Mouse (Mus musculus) spleen, adult 2 months (tissue): ENCODE data around the gene Lca5l. TPM values are rescaled to one million over a fixed set of nuclear protein-coding genes. Genes with fewer than 3 reads are reported as not detected.

Experiments
- DNase-seq, 2 experiments: peaks; one replicate each; pipeline versions ENCODE4 v3.0.0 to v3.0.0-alpha.2; 2012 to 2021; ENCODE audit warnings: low spot score in 2 of 2, low read depth in 1 of 2
- H3K27ac ChIP-seq: fragments of 200-500 bp; 2 replicates; pipeline ENCODE4 v1.5.1; 2012; ENCODE audit warnings: low read length, inconsistent platforms; ENCODE audit not compliant: insufficient read depth
- H3K27me3 ChIP-seq: fragments of 200-500 bp; 2 replicates; pipeline ENCODE4 v1.6.1; 2012; ENCODE audit warnings: mild to moderate bottlenecking, moderate library complexity, low read length, inconsistent platforms; ENCODE audit not compliant: control insufficient read depth, insufficient read depth
- H3K36me3 ChIP-seq: fragments of 200-500 bp; 2 replicates; pipeline ENCODE4 v1.6.1; 2012; ENCODE audit warnings: mild to moderate bottlenecking, low read length, inconsistent platforms; ENCODE audit not compliant: control insufficient read depth, insufficient read depth
- H3K4me1 ChIP-seq: fragments of 200-500 bp; 2 replicates; pipeline ENCODE4 v1.6.1; 2011; ENCODE audit warnings: inconsistent platforms; ENCODE audit not compliant: control insufficient read depth, insufficient read depth, insufficient read length
- H3K4me3 ChIP-seq: fragments of 200-500 bp; 2 replicates; pipeline ENCODE4 v1.5.1; 2011; ENCODE audit warnings: mild to moderate bottlenecking, inconsistent platforms; ENCODE audit not compliant: insufficient read depth, insufficient read length; ENCODE audit errors: extremely low read depth
- CTCF ChIP-seq: fragments of 200-500 bp; IDR thresholded peaks from 2 replicates; pipeline ENCODE4 v1.5.1; 2011; ENCODE audit warnings: mild to moderate bottlenecking, inconsistent platforms; ENCODE audit not compliant: insufficient read depth, insufficient read length, insufficient replicate concordance; ENCODE audit errors: extremely low read depth
- POLR2A ChIP-seq: fragments of 200-500 bp; IDR thresholded peaks from 2 replicates; pipeline ENCODE4 v1.6.1; 2011; ENCODE audit warnings: low read depth, low read length, inconsistent platforms
- WGBS: fragments of 180-500 bp; shearing (Covaris S2); methylation state at CpG from one replicate; pipeline ENCODE4 v1.1.7; 2018; 5-methylcytosine and 5-hydroxymethylcytosine counted together
- polyA plus RNA-seq: library from polyadenylated mRNA; depleted of rRNA; stranded (reverse); fragments of >200 nt; gene quantifications from 2 replicates; pipeline ENCODE4 v1.2.3, GENCODE M21; 2012

Gene Lca5l
- polyA plus RNA-seq, 1 experiment = 0.09 TPM

DNA sequence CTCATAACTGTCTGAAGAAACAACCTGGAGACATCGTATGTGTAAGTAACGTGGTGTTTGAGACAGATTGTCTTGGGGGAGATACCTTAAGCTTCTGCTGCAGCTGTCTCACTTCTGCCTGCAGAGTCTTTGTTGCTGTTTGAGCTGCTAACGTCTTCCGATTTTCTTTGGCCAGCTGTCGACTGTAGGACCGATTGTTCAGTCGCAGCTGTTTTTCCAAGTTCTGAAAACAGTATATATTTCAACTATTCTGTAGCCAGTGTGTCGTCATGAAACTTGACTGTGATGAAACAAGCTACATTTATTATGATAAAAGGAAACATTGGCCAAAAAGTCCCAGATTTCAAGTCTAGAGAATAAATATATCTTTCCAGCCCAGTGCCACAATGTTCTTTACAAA is 18.4 kb downstream of the Lca5l start:
- no peak for DNase-seq
- Histone ChIP-seq H3K4me1 (no peaks in the 10 kb centered on the region), H3K4me3 (no peak overlapping the region), H3K27ac (no peak overlapping the region), H3K27me3 (no peaks in the 10 kb centered on the region), H3K36me3 (no peaks in the 10 kb centered on the region)
- 87% methylated on average over 8 of the region's 8 CpGs for WGBS
- TF ChIP-seq CTCF = no peak
- TF ChIP-seq POLR2A = no peak

DNA sequence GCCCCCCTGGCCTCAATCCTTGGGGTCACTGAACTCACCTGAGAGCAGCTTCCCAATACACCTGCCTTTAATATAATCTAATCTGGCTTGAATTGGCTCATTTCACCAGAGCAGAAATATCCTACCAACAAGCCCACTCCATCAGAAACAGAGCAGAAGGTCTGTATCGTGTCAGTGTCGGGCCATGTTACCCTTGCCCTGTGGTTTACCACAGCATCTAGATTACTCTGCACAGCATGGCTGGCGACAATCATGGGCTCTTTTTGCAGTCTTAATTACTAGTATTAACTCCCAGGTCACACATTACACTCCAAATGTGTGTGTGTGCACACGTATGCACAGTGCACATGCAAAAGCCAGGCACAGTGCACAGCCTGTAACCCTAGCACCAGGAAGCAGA is 23.2 kb downstream of the Lca5l start:
- Histone ChIP-seq H3K4me1 (no peaks in the 10 kb centered on the region), H3K27me3 (no peaks in the 10 kb centered on the region), H3K27ac (no peak overlapping the region), H3K36me3 (no peaks in the 10 kb centered on the region), H3K4me3 (no peak overlapping the region)
- 53% methylated on average over 4 of the region's 4 CpGs for WGBS
- DNase-seq = no peak
- no peak for TF ChIP-seq CTCF

DNA sequence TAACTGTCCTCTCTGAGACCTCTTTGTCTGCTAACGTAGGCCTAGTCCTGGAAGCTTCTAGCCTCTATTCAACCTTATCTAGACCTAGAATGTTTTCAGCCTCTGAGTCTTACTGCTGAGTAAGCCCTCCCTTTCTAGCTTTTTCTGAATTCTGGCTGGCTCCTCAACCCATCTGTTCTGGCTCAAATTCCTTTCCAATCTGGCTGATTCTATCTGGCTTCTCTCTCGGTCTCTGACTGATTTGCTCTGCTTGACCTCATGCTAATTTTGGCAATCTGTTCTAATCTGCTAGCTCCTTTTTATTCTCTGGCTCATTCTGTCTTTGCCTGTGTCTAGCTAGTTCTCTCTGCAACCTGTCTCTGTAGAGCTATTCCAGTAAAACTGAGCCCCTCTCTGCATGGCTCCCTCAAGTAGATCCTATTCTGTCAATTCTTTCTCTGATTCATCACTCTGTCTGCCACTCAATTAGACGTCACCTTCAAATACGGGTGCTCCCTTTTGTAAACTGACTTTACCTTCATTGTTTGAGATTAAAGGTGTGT is 26.3 kb downstream of the Lca5l start:
- DNase-seq = no peak
- Histone ChIP-seq H3K4me3 (no peak overlapping the region), H3K27me3 (no peaks in the 10 kb centered on the region), H3K27ac (no peak overlapping the region), H3K4me1 (no peaks in the 10 kb centered on the region), H3K36me3 (no peaks in the 10 kb centered on the region)
- no peak for TF ChIP-seq CTCF
- TF ChIP-seq POLR2A = no peak
- 89% methylated on average over 4 of the region's 4 CpGs for WGBS

DNA sequence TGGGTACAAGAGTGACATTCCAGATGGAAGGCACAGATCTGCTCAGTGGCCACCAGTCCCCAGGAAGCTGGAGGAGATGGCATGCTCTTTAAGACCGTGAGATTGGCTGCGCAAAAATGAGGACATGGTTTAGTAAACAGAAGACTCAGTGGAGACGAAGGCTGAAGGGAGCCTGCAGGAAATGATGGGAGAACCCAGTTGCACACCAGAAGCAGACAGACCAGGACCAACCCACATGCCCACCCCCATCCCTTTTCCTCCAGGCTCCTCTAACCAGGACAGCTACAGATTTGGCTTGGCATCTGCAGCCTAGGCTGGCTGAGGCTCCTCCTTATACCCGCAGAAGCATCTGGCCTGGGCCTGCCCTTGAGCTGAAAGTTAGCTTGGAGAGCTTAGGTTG is 30.7 kb downstream of the Lca5l start:
- Histone ChIP-seq H3K27me3 (peaks cover 6% of the 10 kb centered on the region), H3K4me3 (no peak overlapping the region)
- WGBS = 93% methylated on average over 4 of the region's 4 CpGs

DNA sequence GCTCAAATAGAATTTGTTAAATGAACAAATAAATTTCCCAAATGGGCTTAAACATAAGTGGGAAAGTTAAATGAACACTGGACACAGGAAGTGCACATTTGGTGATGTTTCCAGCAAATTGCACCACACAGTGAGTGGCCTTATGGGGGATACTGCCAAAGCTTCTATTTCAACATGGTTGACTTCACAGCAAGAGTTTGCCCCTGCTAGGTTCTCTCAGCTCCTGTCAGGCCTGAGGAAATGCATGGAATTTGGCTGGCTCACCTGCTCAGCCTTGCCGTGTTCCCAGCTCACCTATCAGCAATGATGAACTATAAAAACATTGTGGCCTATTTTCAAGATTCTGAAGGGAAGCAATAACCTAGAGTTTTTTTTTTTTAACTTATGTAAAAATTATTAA is 31.1 kb downstream of the Lca5l start:
- TF ChIP-seq POLR2A (no peak), CTCF (no peak)
- Histone ChIP-seq H3K36me3 (no peaks in the 10 kb centered on the region), H3K27me3 (peaks cover 6% of the 10 kb centered on the region), H3K4me1 (peaks cover 5% of the 10 kb centered on the region; the same call in 1 of the 2 replicates), H3K27ac (no peak overlapping the region), H3K4me3 (no peak overlapping the region)
- no peak for DNase-seq
- WGBS = 91% methylated on average over 1 of the region's 1 CpGs

More for the DNA sequence above, 30.7 kb downstream of the Lca5l start:
- Histone ChIP-seq H3K27ac (no peak overlapping the region), H3K4me1 (peaks cover 5% of the 10 kb centered on the region; the same call in 1 of the 2 replicates), H3K36me3 (no peaks in the 10 kb centered on the region)
- no peak for TF ChIP-seq POLR2A
- no peak for TF ChIP-seq CTCF
- DNase-seq = no peak

DNA sequence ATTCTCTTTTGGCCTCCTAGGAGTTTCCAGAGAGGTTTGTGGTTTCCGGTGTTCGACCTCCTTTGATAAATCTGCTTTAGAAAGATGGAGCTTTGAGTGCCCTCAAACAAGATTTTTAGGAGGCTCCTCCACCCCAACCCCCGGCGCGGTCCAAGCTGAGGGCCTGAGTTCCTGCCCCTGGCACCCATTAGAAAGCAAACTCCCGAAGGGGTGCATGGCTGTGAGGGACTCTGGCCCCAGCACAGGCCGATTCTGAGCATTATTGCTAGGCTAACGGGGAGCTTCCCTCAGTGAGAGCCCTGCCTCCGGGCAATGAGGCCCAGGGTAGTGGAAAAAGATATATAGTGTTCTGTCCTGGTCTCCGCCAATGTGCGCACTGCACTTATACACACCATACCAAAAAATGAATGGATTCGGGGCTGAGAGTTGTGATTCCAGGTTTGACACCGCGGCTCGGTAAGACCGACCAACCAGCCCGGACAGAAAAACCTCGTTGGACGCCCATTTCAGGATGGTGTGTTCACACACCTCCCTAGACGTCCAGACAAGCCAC is 32.2 kb downstream of the Lca5l start:
- Histone ChIP-seq H3K4me3 (peak overlapping the region; percentile 57; the same call in 1 of the 2 replicates), H3K27me3 (peaks cover 6% of the 10 kb centered on the region), H3K4me1 (peaks cover 5% of the 10 kb centered on the region; the same call in 1 of the 2 replicates), H3K27ac (no peak overlapping the region), H3K36me3 (no peaks in the 10 kb centered on the region)
- no peak for DNase-seq
- WGBS = 74% methylated on average over 20 of the region's 20 CpGs
- TF ChIP-seq POLR2A = no peak
- no peak for TF ChIP-seq CTCF

DNA sequence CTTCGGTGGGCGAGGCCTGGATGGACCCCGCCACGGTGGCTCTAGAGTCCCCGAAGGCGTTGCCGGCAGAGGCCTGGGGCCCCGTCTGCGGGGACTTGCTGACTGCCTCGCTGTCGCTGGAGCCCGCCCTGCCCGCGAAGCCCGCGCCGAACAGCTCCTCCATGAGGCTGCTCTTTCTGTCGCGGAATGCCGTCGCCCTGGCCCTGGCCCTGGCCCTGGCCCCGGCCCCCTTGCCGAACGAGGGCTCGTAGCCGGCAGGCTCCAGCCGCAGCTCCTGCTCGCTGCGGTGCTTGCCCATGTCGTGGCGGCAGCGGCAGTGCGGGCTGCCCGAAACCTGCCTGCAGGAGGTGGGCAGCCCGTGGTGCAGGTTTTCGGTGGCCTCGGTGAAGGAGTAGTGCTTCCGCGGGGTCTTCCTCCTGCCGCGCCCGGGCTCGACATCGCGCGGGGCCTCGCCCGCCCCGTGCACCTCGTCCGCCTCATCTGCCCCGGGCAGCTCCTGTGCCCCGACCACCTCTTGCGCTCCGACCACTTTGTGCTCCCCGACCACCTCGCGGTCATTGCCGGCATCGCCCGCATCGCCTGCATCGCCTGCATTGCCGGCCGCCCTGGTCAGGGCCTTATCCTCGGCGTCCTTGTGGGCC is 32.9 kb downstream of the Lca5l start:
- Histone ChIP-seq H3K27ac (no peak overlapping the region), H3K36me3 (no peaks in the 10 kb centered on the region), H3K4me3 (peak overlapping the region; percentile 57; the same call in 1 of the 2 replicates), H3K4me1 (peaks cover 5% of the 10 kb centered on the region; the same call in 1 of the 2 replicates), H3K27me3 (peaks cover 6% of the 10 kb centered on the region)
- WGBS = 2% methylated on average over 63 of the region's 67 CpGs
- peak in 1 of 2 experiments; percentile 11 for DNase-seq
- TF ChIP-seq CTCF (peak; percentile 22; the same call in 1 of the 2 replicates), POLR2A (no peak)
